Mouse (Mus musculus) myocyte (in vitro differentiated cells): ENCODE measurements around the gene Tmprss9. TPM values are rescaled to one million over a fixed set of nuclear protein-coding genes. Genes with fewer than 3 reads are reported as not detected.
"Not testable (repeated sequence)": the region's sequence is repeated elsewhere in the genome, so short reads cannot be mapped to it uniquely, and the experiment has no call there.

Experiments
- H3K27me3 ChIP-seq: one replicate; pipeline ENCODE4 v1.6.1; 2011; ENCODE audit not compliant: control insufficient read depth, insufficient read depth, insufficient read length
- H3K36me3 ChIP-seq: one replicate; pipeline ENCODE4 v1.6.1; 2011; ENCODE audit not compliant: control insufficient read depth, insufficient read depth
- H3K4me2 ChIP-seq: one replicate; pipeline ENCODE4 v1.6.1; 2011; ENCODE audit warnings: low read depth, control low read depth
- H3K4me3 ChIP-seq: one replicate; pipeline ENCODE4 v1.5.1; 2011; ENCODE audit warnings: mild to moderate bottlenecking, control low read depth, moderate library complexity
- H3K79me2 ChIP-seq: one replicate; pipeline ENCODE4 v1.6.1; 2011; ENCODE audit not compliant: control insufficient read depth, insufficient read depth
- H3ac ChIP-seq: one replicate; pipeline ENCODE4 v1.6.1; 2011; ENCODE audit not compliant: control insufficient read depth, insufficient read length
- CEBPB ChIP-seq: IDR thresholded peaks from 2 replicates; pipeline ENCODE4 v1.6.1; 2011; ENCODE audit warnings: mild to moderate bottlenecking, moderate library complexity; ENCODE audit not compliant: poor library complexity, insufficient read depth, severe bottlenecking
- E2F4 ChIP-seq: IDR thresholded peaks from one replicate; pipeline ENCODE4 v1.6.1; 2011; ENCODE audit warnings: mild to moderate bottlenecking, control low read depth, moderate library complexity; ENCODE audit not compliant: insufficient read depth
- MAX ChIP-seq: IDR thresholded peaks from one replicate; pipeline ENCODE4 v1.6.1; 2011; ENCODE audit warnings: low read depth, mild to moderate bottlenecking, control low read depth
- MYOD1 ChIP-seq, 3 experiments: IDR thresholded peaks; one replicate each; pipeline ENCODE4 v1.6.1; 2011; ENCODE audit warnings: control low read depth in 2 of 3, low read depth in 2 of 3, mild to moderate bottlenecking in 2 of 3, moderate library complexity in 1 of 3; ENCODE audit not compliant: insufficient read length in 2 of 3, control insufficient read depth in 1 of 3
- MYOG ChIP-seq, 3 experiments: IDR thresholded peaks; one replicate each; pipeline ENCODE4 v1.6.1; 2011; ENCODE audit warnings: control low read depth in 2 of 3, low read depth in 2 of 3, mild to moderate bottlenecking in 2 of 3; ENCODE audit not compliant: insufficient read length in 2 of 3, control insufficient read depth in 1 of 3, insufficient read depth in 1 of 3
- POLR2A ChIP-seq: IDR thresholded peaks from one replicate; pipeline ENCODE4 v1.6.1; 2011; ENCODE audit warnings: low read depth, mild to moderate bottlenecking, control low read depth, moderate library complexity; ENCODE audit not compliant: insufficient read length
- POLR2AphosphoS2 ChIP-seq: IDR thresholded peaks from one replicate; pipeline ENCODE4 v1.6.1; 2011; ENCODE audit warnings: low read depth, control low read depth; ENCODE audit not compliant: insufficient read length
- REST ChIP-seq: IDR thresholded peaks from one replicate; pipeline ENCODE4 v1.6.1; 2011; ENCODE audit warnings: mild to moderate bottlenecking, control low read depth, moderate library complexity; ENCODE audit not compliant: insufficient read depth, insufficient read length
- SRF ChIP-seq: IDR thresholded peaks from one replicate; pipeline ENCODE4 v1.6.1; 2011; ENCODE audit warnings: low read depth; ENCODE audit not compliant: control insufficient read depth, insufficient read length
- TCF12 ChIP-seq: IDR thresholded peaks from one replicate; pipeline ENCODE4 v1.6.1; 2011; ENCODE audit warnings: mild to moderate bottlenecking, control low read depth; ENCODE audit not compliant: poor library complexity, insufficient read depth, severe bottlenecking
- TCF3 ChIP-seq: IDR thresholded peaks from one replicate; pipeline ENCODE4 v1.6.1; 2011; ENCODE audit warnings: low read depth, control low read depth; ENCODE audit not compliant: insufficient read length
- USF1 ChIP-seq: IDR thresholded peaks from one replicate; pipeline ENCODE4 v1.6.1; 2011; ENCODE audit warnings: low read depth, mild to moderate bottlenecking, control low read depth, moderate library complexity
- polyA plus RNA-seq: library from polyadenylated mRNA; unstranded; fragments of >200 nt; fragmentation: generic; extraction: Trizol; gene quantifications from one replicate; pipeline ENCODE4 v1.2.1, GENCODE M21; 2012; ENCODE audit warnings: missing spikeins

Gene Tmprss9
- polyA plus RNA-seq, 1 experiment = 0.05 TPM

DNA sequence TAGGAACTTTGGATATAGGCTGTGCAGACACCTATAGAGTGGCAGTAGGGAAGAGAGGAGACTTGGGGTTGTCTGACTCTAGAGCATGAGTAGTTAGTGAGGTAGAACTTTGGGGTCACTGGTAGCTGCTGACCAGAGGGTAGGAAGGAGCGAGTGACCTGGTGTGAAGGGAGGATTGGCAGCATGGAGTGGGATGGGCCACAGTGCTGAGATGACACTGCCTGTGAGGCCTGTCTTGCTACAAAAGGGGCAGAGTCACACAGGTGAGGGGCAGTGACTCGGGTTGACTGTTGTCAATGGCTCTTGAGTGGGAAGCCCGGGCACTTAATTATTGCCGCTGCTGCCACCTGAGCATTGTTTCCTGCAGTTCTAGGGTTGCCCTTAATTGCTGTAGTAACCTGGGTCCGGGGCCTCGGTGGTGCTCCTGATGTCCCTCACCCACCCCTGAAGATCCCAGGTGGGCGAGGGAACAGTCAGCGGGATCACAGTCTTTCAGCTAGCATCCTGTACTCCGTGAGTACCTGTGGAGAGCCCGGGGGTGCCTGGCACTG is 43.7 kb upstream of the Tmprss9 start:
- Histone ChIP-seq H3ac (no peak overlapping the region), H3K4me3 (peak overlapping the region; percentile 74), H3K27me3 (no peaks in the 10 kb centered on the region), H3K36me3 (peaks cover 14% of the 10 kb centered on the region), H3K4me2 (peak overlapping the region; percentile 98), H3K79me2 (peaks cover 26% of the 10 kb centered on the region)
- TF ChIP-seq MYOG (IDR thresholded peaks at IDR 0.05; ENCODE audit: control insufficient read depth in 1 of 3, insufficient read depth in 1 of 3, insufficient read length in 2 of 3, low read depth in 2 of 3) (no peak), TCF12 (no peak), MYOD1 (IDR thresholded peaks at IDR 0.05; ENCODE audit: control insufficient read depth in 1 of 3, insufficient read length in 2 of 3, low read depth in 2 of 3) (no peak), MAX (no peak), REST (no peak), POLR2AphosphoS2 (peak; percentile 25), TCF3 (no peak), POLR2A (peak; percentile 21)

DNA sequence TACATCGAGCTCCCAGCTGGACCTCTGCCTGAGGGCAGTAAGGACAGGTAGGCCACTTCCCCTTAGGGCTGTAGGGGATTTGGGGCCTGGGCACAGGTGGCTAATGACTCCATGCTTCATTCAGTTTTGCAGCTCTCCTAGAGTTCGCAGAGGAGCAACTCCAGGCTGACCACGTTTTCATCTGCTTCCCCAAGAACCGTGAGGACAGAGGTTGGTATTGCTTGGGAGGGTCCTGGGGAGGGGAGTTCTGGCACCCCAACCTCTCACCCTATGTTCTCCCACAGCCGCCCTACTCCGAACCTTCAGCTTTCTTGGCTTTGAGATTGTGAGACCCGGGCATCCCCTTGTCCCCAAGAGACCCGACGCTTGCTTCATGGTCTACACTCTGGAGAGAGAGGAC is 43.1 kb upstream of the Tmprss9 start:
- H3K27me3 ChIP-seq, H3ac ChIP-seq: not testable (repeated sequence)
- peaks cover 14% of the 10 kb centered on the region for H3K36me3 ChIP-seq
- peaks cover 26% of the 10 kb centered on the region for H3K79me2 ChIP-seq
- H3K4me3 ChIP-seq = peak overlapping the region; percentile 74
- peak overlapping the region; percentile 98 for H3K4me2 ChIP-seq

DNA sequence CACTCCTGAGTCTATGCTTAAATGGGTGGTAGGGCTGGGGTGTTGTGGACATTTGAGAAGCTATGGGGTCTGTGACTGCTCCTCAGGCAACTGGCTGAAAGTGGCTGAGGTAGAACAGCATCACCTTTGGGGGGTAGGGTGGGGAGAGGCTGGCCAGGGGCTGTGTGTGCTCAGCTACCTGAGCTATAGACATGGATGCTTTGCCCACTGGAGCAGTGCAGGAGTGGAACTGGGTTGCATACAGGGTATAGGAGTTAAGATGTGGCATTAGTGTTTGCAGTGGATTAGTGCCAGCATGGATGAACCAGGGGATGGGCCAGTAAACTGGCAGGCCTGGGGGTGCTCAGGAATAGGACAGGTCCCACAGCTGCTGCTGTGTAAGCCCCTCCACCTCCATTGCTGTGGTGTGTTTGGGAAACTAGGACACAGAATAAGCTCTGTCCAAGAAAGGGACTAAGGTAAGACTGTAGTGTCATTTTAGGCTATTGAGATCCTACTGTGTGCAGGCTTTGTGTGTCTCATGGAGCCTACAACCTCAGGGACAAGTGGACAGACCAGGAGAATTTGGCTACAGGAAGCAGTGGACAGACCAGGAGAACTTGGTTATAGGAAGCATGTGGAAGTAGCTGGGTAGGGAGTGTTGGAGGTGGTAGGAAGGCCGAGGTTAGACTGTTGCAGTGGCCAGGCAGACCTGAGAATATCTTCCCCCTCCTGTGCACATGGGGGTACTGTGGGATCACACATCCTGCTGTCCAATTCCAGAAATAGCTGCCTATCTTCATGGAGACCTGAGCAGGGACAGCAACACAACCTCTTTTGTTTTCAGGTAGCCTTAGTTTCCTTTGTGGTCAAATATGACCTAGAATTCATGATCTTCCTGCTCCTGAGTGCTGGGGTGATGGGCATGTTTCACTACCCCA is 42.0 kb upstream of the Tmprss9 start:
- H3K79me2 ChIP-seq = peaks cover 26% of the 10 kb centered on the region
- no peak overlapping the region for H3K4me3 ChIP-seq
- H3K4me2 ChIP-seq = no peak overlapping the region
- peaks cover 14% of the 10 kb centered on the region for H3K36me3 ChIP-seq
- TF ChIP-seq TCF3 (no peak), TCF12 (no peak), E2F4 (no peak), MAX (no peak), POLR2A (peak; percentile 23), SRF (no peak), MYOG (IDR thresholded peaks at IDR 0.05; ENCODE audit: control insufficient read depth in 1 of 3, insufficient read depth in 1 of 3, insufficient read length in 2 of 3, low read depth in 2 of 3) (no peak), REST (no peak), CEBPB (no peak), POLR2AphosphoS2 (peak; percentile 70), MYOD1 (IDR thresholded peaks at IDR 0.05; ENCODE audit: control insufficient read depth in 1 of 3, insufficient read length in 2 of 3, low read depth in 2 of 3) (no peak)
- H3K27me3 ChIP-seq = no peaks in the 10 kb centered on the region
- no peak overlapping the region for H3ac ChIP-seq

DNA sequence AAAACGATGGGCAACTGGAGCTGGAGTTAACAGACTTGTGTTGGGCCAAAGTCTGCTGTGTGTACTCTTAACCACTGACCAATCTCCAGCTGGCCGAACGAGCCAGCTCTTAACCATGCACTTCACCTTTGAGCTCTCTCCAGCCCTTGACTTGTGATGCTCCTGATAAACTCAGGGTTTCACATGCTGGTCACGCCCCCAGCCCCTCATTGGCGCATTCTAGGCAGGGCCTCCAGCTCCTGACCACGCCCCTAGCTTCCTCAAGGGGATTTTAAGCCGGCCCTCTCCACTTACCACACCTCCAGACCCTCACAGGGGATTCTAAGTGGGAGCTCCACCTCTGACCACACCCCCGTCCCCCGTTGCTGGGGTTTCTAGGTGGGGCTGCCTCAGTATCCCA is 40.5 kb upstream of the Tmprss9 start:
- no peak overlapping the region for H3K4me3 ChIP-seq

DNA sequence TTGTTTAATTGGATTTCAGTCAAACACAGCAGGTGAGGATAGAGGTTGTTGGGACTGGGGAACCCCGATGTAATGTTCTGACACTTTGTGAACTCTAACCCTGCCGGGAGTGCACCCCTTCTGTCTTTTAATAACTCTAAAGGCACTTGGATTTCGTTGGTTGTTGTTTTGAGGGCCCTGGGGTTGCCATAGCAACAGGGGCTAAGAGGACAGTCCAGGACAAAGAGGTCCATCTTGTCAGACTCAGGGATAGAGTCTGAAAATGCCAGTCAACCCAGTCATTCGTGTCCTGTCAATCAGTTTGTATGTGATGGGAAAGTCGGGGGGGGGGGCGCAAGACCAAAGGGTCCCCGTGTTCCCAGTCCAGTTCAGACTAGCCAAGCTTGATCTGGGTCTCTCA is 38.8 kb upstream of the Tmprss9 start:
- no peak overlapping the region for H3K4me2 ChIP-seq
- H3K36me3 ChIP-seq = peaks cover 14% of the 10 kb centered on the region
- TF ChIP-seq POLR2A (no peak), CEBPB (no peak), MAX (no peak), MYOG (IDR thresholded peaks at IDR 0.05; ENCODE audit: control insufficient read depth in 1 of 3, insufficient read depth in 1 of 3, insufficient read length in 2 of 3, low read depth in 2 of 3) (no peak), E2F4 (no peak)
- no peak overlapping the region for H3ac ChIP-seq
- H3K79me2 ChIP-seq = peaks cover 14% of the 10 kb centered on the region
- no peaks in the 10 kb centered on the region for H3K27me3 ChIP-seq
- H3K4me3 ChIP-seq = no peak overlapping the region

More for the DNA sequence above, 40.5 kb upstream of the Tmprss9 start:
- peaks cover 14% of the 10 kb centered on the region for H3K36me3 ChIP-seq
- TF ChIP-seq USF1 (no peak), MYOG (IDR thresholded peaks at IDR 0.05; ENCODE audit: control insufficient read depth in 1 of 3, insufficient read depth in 1 of 3, insufficient read length in 2 of 3, low read depth in 2 of 3) (no peak), POLR2A (no peak), POLR2AphosphoS2 (peak; percentile 73), CEBPB (no peak)
- peaks cover 26% of the 10 kb centered on the region for H3K79me2 ChIP-seq
- no peak overlapping the region for H3K4me2 ChIP-seq
- H3ac ChIP-seq = no peak overlapping the region
- no peaks in the 10 kb centered on the region for H3K27me3 ChIP-seq
